Mouse (Mus musculus): ENCODE results near the gene Adam33.

DNA sequence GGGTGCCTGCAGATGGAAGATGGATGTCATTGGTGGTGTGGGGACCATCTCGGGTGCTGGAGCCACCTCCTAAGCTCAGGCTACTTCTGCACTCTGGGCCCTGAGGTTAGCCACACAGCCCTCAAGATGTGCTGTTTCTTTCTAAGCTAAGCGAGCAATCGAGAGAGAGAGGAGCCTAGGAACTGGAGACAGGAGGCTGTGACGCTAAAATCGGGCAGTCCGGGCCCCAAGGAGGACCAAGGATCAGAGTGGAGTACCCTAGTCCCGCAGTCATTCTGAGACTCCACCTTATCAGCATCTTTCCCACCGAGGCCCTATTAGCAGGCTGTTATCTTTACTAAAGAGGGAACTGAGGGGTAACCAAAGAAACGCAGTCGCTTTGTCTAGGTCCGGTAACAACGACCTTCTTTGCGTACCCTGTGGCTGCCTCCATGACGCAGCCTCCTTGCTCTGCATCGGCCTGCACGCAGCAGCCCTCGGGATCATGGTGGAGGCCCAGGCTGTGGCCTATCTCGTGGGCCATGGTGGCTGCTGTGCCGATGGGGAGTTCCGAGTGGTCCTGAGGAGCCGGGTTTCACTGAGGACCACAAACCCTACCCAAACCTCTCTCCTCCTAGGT, 8.9 kb downstream of the Adam33 start:
- TF ChIP-seq CTCF (IDR thresholded peaks at IDR 0.05; ENCODE audit: low read depth, low read length) (no peak), POLR2A (IDR thresholded peaks at IDR 0.05; ENCODE audit: extremely low read depth, insufficient read depth, low read length) (no peak)
